Mouse (Mus musculus) myocyte (in vitro differentiated cells): ENCODE measurements around the gene Cacna1d.

Source experiments
- MAX ChIP-seq: IDR thresholded peaks from one replicate; pipeline ENCODE4 v1.6.1; 2011; ENCODE audit warnings: low read depth, mild to moderate bottlenecking, control low read depth
- POLR2A ChIP-seq: IDR thresholded peaks from one replicate; pipeline ENCODE4 v1.6.1; 2011; ENCODE audit warnings: low read depth, mild to moderate bottlenecking, control low read depth, moderate library complexity; ENCODE audit not compliant: insufficient read length
- POLR2AphosphoS2 ChIP-seq: IDR thresholded peaks from one replicate; pipeline ENCODE4 v1.6.1; 2011; ENCODE audit warnings: low read depth, control low read depth; ENCODE audit not compliant: insufficient read length
- USF1 ChIP-seq: IDR thresholded peaks from one replicate; pipeline ENCODE4 v1.6.1; 2011; ENCODE audit warnings: low read depth, mild to moderate bottlenecking, control low read depth, moderate library complexity

DNA sequence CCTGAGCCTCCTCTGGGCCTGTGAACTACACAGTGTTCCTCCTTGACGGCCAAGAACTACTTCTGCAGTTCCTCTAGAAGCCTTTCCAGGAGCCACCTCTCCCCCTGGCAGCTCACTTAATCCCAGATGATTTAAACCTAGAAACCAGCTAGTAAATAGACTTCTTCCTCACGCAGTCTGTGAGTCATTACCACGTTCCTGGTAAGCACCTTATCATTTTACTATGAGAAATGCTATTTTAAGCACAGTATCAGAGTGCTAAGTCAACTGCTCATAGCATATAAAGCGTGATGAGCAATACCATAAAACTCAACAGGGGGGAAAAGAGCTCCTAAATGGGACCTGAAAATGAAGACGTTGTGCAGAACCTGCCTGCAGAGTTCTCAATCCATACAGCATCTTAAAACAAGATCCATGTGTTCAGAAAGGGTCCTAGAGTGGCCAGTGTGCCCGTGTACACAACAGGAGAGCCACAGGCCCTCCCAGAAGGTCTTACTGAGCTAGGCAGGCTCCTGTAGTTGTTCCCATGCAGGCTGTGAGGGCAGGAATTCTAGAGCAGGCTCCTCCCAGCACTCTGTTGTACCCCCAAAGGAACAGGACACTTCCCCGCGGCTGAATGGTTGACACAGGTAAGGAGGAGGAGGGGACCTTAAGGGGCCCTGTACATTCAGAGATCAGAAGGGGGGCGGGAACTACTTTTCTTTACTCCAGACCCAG, 377.7 kb downstream of the Cacna1d start:
- TF ChIP-seq POLR2A (no peak), MAX (no peak), USF1 (no peak), POLR2AphosphoS2 (no peak)
